Mouse (Mus musculus) cerebellum, adult 11-12 months (tissue): ENCODE measurements around the gene Rnf144a.
A peak's percentile ranks its signal among the peaks of the same experiment; 100 is the strongest.

Experiments
- DNase-seq: peaks from one replicate; pipeline ENCODE4 v3.0.0; 2022

Rnf144a gene

GRCm38 (mm10) chr12:26367361-26367760 is 47.7 kb downstream of the Rnf144a start:
- DNase-seq: no peak

GRCm38 (mm10) chr12:26366372-26366771 is 48.7 kb downstream of the Rnf144a start:
- no peak for DNase-seq

- DNase-seq: no peak
These were observed 49.3 kb downstream of the Rnf144a start for GRCm38 (mm10) chr12:26365531-26366315.

- DNase-seq: peak; percentile 93
These were observed 50.2 kb downstream of the Rnf144a start for GRCm38 (mm10) chr12:26364822-26365221.

GRCm38 (mm10) chr12:26360946-26361523 is 54.0 kb downstream of the Rnf144a start:
- DNase-seq: no peak

GRCm38 (mm10) chr12:26359817-26360216 is 55.2 kb downstream of the Rnf144a start:
- peak; percentile 49 for DNase-seq

- no peak for DNase-seq
These were observed 55.8 kb downstream of the Rnf144a start for GRCm38 (mm10) chr12:26359241-26359640.

GRCm38 (mm10) chr12:26357246-26357645 is 57.8 kb downstream of the Rnf144a start:
- DNase-seq: no peak

GRCm38 (mm10) chr12:26356191-26356590 is 58.9 kb downstream of the Rnf144a start:
- DNase-seq: no peak

GRCm38 (mm10) chr12:26351321-26351720 is 63.7 kb downstream of the Rnf144a start:
- no peak for DNase-seq

GRCm38 (mm10) chr12:26344408-26344807 is 70.6 kb downstream of the Rnf144a start:
- no peak for DNase-seq

- no peak for DNase-seq
These were observed 71.9 kb downstream of the Rnf144a start for GRCm38 (mm10) chr12:26343131-26343530.

- no peak for DNase-seq
These were observed 72.4 kb downstream of the Rnf144a start for GRCm38 (mm10) chr12:26342663-26343062.

- no peak for DNase-seq
These were observed 73.0 kb downstream of the Rnf144a start for GRCm38 (mm10) chr12:26342086-26342485.

- no peak for DNase-seq
These were observed 74.4 kb downstream of the Rnf144a start for GRCm38 (mm10) chr12:26340621-26341020.

GRCm38 (mm10) chr12:26339886-26340285 is 75.2 kb downstream of the Rnf144a start:
- no peak for DNase-seq

- DNase-seq: no peak
These were observed 75.9 kb downstream of the Rnf144a start for GRCm38 (mm10) chr12:26339181-26339580.

- DNase-seq: no peak
These were observed 81.4 kb downstream of the Rnf144a start for GRCm38 (mm10) chr12:26333678-26334077.

- peak; percentile 31 for DNase-seq
These were observed 84.0 kb downstream of the Rnf144a start for GRCm38 (mm10) chr12:26331048-26331447.

- no peak for DNase-seq
These were observed 85.3 kb downstream of the Rnf144a start for GRCm38 (mm10) chr12:26329756-26330155.

- DNase-seq: no peak
These were observed 85.9 kb downstream of the Rnf144a start for GRCm38 (mm10) chr12:26329031-26329675.

- DNase-seq: no peak
These were observed 91.2 kb downstream of the Rnf144a start for GRCm38 (mm10) chr12:26323783-26324364.

GRCm38 (mm10) chr12:26316261-26316660 is 98.8 kb downstream of the Rnf144a start:
- no peak for DNase-seq

- no peak for DNase-seq
These were observed 100.1 kb downstream of the Rnf144a start for GRCm38 (mm10) chr12:26314959-26315358.
